Mouse (Mus musculus): ENCODE results near the gene Vpreb1. TPM values are rescaled to one million over a fixed set of nuclear protein-coding genes. Genes with fewer than 3 reads are reported as not detected.
A peak's percentile ranks its signal among the peaks of the same experiment; 100 is the strongest.

Gene Vpreb1
- polyA plus RNA-seq, 1 experiment, result 16.3 TPM

- no peak for TF ChIP-seq POLR2A (IDR thresholded peaks at IDR 0.05; ENCODE audit: borderline replicate concordance, control insufficient read depth, low read depth, low read length)
- no peak for TF ChIP-seq CTCF (IDR thresholded peaks at IDR 0.05; ENCODE audit: control insufficient read depth, insufficient read depth, low read length)
- peaks cover 1% of the 10 kb centered on the region; the same call in 1 of the 2 replicates for H3K4me1 ChIP-seq (ENCODE audit: control insufficient read depth, insufficient read depth, low read length)
- WGBS, result 21% methylated on average over 10 of the region's 10 CpGs
- H3K27ac ChIP-seq (ENCODE audit: control insufficient read depth, insufficient read depth, low read depth, low read length, poor library complexity), result no peak overlapping the region
- H3K4me3 ChIP-seq (replicated peaks; ENCODE audit: control insufficient read depth, low read depth, low read length), result peak overlapping the region; percentile 78
Observed at GRCm38 (mm10) chr16:16897056-16897584, 26.5 kb upstream of the Vpreb1 start.

- Histone ChIP-seq H3K4me3 (replicated peaks; ENCODE audit: control insufficient read depth, low read depth, low read length) (peak within 1 kb of the TSS; percentile 78), H3K4me1 (ENCODE audit: control insufficient read depth, insufficient read depth, low read length) (peaks cover 1% of the 10 kb centered on the region; the same call in 1 of the 2 replicates), H3K27ac (ENCODE audit: control insufficient read depth, insufficient read depth, low read depth, low read length, poor library complexity) (peak within 1 kb of the TSS; percentile 7)
- TF ChIP-seq POLR2A (IDR thresholded peaks at IDR 0.05; ENCODE audit: borderline replicate concordance, control insufficient read depth, low read depth, low read length) (peak; percentile 78; the same call in 1 of the 2 replicates), CTCF (IDR thresholded peaks at IDR 0.05; ENCODE audit: control insufficient read depth, insufficient read depth, low read length) (peak; percentile 91)
- under 1% methylated on average over 29 of the region's 29 CpGs for WGBS
Observed at GRCm38 (mm10) chr16:16896382-16897055, 25.9 kb upstream of the Vpreb1 start, which contains the start of gene Ppm1f. TSS of gene Ppm1f (plus strand) at chr16:16896469.

DNA sequence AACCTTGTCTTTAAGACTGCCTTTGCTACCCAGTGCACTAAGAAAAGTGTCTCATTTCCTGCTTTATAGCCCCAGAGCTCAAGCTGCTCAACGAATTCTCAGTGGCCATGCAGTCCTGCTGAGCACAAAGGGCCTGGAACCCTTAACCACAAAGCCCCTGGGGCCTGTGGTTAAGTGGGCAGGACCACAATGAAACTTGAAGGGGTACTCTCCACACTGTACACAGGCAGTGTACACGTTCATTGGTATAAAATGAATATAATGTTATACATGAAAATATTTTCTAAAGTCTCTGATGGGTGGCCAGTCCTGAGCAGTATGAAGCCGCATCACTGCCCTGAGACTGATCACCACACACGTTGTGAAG lies 25.4 kb upstream of the Vpreb1 start:
- Histone ChIP-seq H3K4me3 (replicated peaks; ENCODE audit: control insufficient read depth, low read depth, low read length) (no peak overlapping the region), H3K27ac (ENCODE audit: control insufficient read depth, insufficient read depth, low read depth, low read length, poor library complexity) (peak overlapping the region; percentile 7), H3K4me1 (ENCODE audit: control insufficient read depth, insufficient read depth, low read length) (peaks cover 1% of the 10 kb centered on the region; the same call in 1 of the 2 replicates)
- no peak for TF ChIP-seq CTCF (IDR thresholded peaks at IDR 0.05; ENCODE audit: control insufficient read depth, insufficient read depth, low read length)
- TF ChIP-seq POLR2A (IDR thresholded peaks at IDR 0.05; ENCODE audit: borderline replicate concordance, control insufficient read depth, low read depth, low read length), result no peak
- 4% methylated on average over 4 of the region's 4 CpGs for WGBS

- WGBS, result 88% methylated on average over 7 of the region's 7 CpGs
- TF ChIP-seq CTCF (IDR thresholded peaks at IDR 0.05; ENCODE audit: control insufficient read depth, insufficient read depth, low read length) (no peak), POLR2A (IDR thresholded peaks at IDR 0.05; ENCODE audit: borderline replicate concordance, control insufficient read depth, low read depth, low read length) (no peak)
- Histone ChIP-seq H3K4me3 (replicated peaks; ENCODE audit: control insufficient read depth, low read depth, low read length) (no peak overlapping the region), H3K4me1 (ENCODE audit: control insufficient read depth, insufficient read depth, low read length) (peaks cover 1% of the 10 kb centered on the region; the same call in 1 of the 2 replicates), H3K27ac (ENCODE audit: control insufficient read depth, insufficient read depth, low read depth, low read length, poor library complexity) (no peak overlapping the region)
Observed at GRCm38 (mm10) chr16:16892366-16892765, 21.7 kb upstream of the Vpreb1 start.

DNA sequence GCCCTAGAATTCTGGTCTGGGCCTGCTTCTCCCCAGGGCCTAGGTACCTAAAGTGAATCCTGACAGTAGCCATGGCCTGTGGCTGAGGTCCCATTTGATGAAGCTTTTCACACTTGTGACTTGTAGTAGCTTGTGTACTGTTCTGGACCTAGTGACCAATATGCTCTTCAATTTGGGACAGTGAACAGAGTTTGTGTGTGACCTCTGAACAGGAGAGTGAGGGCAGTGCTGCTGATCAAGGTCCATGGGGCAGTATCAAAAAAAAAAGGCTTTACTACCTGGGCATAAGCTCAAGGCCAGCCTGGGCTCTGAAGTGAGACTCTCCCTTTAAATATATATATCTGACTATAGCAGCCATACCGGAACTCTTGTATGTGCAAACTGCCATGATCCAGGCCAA lies 17.7 kb upstream of the Vpreb1 start:
- Histone ChIP-seq H3K4me1 (ENCODE audit: control insufficient read depth, insufficient read depth, low read length) (no peaks in the 10 kb centered on the region), H3K27ac (ENCODE audit: control insufficient read depth, insufficient read depth, low read depth, low read length, poor library complexity) (no peak overlapping the region), H3K4me3 (replicated peaks; ENCODE audit: control insufficient read depth, low read depth, low read length) (no peak overlapping the region)
- TF ChIP-seq POLR2A (IDR thresholded peaks at IDR 0.05; ENCODE audit: borderline replicate concordance, control insufficient read depth, low read depth, low read length), result no peak
- TF ChIP-seq CTCF (IDR thresholded peaks at IDR 0.05; ENCODE audit: control insufficient read depth, insufficient read depth, low read length), result no peak
- 100% methylated on average over 1 of the region's 1 CpGs for WGBS

- WGBS, result 73% methylated on average over 5 of the region's 5 CpGs
- H3K4me3 ChIP-seq (replicated peaks; ENCODE audit: control insufficient read depth, low read depth, low read length), result no peak overlapping the region
- H3K4me1 ChIP-seq (ENCODE audit: control insufficient read depth, insufficient read depth, low read length), result no peaks in the 10 kb centered on the region
- no peak overlapping the region for H3K27ac ChIP-seq (ENCODE audit: control insufficient read depth, insufficient read depth, low read depth, low read length, poor library complexity)
- TF ChIP-seq CTCF (IDR thresholded peaks at IDR 0.05; ENCODE audit: control insufficient read depth, insufficient read depth, low read length), result no peak
- no peak for TF ChIP-seq POLR2A (IDR thresholded peaks at IDR 0.05; ENCODE audit: borderline replicate concordance, control insufficient read depth, low read depth, low read length)
Observed at GRCm38 (mm10) chr16:16879025-16879424, 8.4 kb upstream of the Vpreb1 start.

GRCm38 (mm10) chr16:16870241-16870616 lies 414 bp downstream of the Vpreb1 start:
- 31% methylated on average over 7 of the region's 7 CpGs for WGBS
- Histone ChIP-seq H3K4me3 (replicated peaks; ENCODE audit: control insufficient read depth, low read depth, low read length) (peak overlapping the region; percentile 89), H3K27ac (ENCODE audit: control insufficient read depth, insufficient read depth, low read depth, low read length, poor library complexity) (no peak overlapping the region), H3K4me1 (ENCODE audit: control insufficient read depth, insufficient read depth, low read length) (no peaks in the 10 kb centered on the region; the same call in 1 of the 2 replicates)
- TF ChIP-seq CTCF (IDR thresholded peaks at IDR 0.05; ENCODE audit: control insufficient read depth, insufficient read depth, low read length), result no peak
- no peak for TF ChIP-seq POLR2A (IDR thresholded peaks at IDR 0.05; ENCODE audit: borderline replicate concordance, control insufficient read depth, low read depth, low read length)

DNA sequence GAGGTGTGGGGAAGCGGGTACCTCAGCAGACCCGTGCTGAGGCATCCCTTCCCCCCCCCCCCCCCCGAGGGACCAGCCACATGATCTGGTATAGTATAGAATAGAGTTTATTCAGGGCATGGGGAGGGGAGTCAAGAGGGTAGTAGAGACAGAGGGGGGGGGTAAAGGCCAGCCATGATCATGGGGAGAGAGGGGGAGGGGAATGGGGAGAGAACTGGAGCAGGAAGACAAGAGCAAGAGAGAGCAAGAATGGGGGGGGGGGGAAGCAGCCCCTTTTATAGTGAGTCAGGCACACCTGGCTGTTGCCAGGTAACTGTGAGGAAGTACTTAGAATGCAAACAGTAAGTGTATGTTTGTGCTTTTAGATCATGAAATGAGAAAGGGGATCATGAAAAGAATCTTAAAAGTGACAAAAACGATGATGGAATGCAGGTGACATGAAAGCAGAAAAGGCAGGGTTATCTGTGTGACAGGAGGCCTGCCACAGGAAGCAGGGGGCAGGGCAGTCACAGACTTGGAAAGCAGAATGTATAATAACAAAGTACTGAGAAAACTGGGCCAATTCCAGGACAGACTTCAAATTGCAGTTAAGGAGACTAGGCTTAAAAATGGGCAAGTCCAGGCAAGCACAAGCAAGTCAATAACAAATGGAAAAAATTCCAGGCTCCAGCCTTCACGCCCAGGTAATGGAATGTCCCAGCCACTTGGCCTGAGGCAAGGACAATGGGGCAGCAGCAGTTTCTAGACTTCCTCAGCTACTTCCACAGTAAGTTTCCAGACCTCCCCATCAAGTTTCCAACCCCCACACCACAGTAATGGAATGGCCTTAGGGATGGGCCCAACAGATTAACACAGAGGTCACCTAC lies 4.7 kb downstream of the Vpreb1 start:
- Histone ChIP-seq H3K27ac (ENCODE audit: control insufficient read depth, insufficient read depth, low read depth, low read length, poor library complexity) (peak overlapping the region; percentile 17; the same call in 1 of the 2 replicates), H3K4me3 (replicated peaks; ENCODE audit: control insufficient read depth, low read depth, low read length) (no peak overlapping the region), H3K4me1 (ENCODE audit: control insufficient read depth, insufficient read depth, low read length) (peaks cover 3% of the 10 kb centered on the region)
- 8% methylated on average over 5 of the region's 5 CpGs for WGBS
- TF ChIP-seq CTCF (IDR thresholded peaks at IDR 0.05; ENCODE audit: control insufficient read depth, insufficient read depth, low read length) (no peak), POLR2A (IDR thresholded peaks at IDR 0.05; ENCODE audit: borderline replicate concordance, control insufficient read depth, low read depth, low read length) (no peak)
